Mouse (Mus musculus) midbrain, embryonic 15.5 days (tissue): ENCODE measurements around the gene Hdac4. TPM values are rescaled to one million over a fixed set of nuclear protein-coding genes. Genes with fewer than 3 reads are reported as not detected.
A peak's percentile ranks its signal among the peaks of the same experiment; 100 is the strongest.

Source experiments
- ATAC-seq: fragments of 200-750 bp; cut with Nextera tagmentation; replicated peaks from 2 replicates; pipeline ENCODE4 v1.8.0; 2017; ENCODE audit warnings: moderate TSS enrichment
- H3K27ac ChIP-seq: fragments of 300-500 bp; sonication (generic); 2 replicates; pipeline ENCODE4 v1.5.1; 2015; ENCODE audit warnings: mild to moderate bottlenecking, inconsistent platforms
- H3K27me3 ChIP-seq: fragments of 300-500 bp; sonication (generic); replicated peaks from 2 replicates; pipeline ENCODE4 v1.6.1; 2015; ENCODE audit warnings: inconsistent platforms
- H3K36me3 ChIP-seq: fragments of 300-500 bp; sonication (generic); replicated peaks from 2 replicates; pipeline ENCODE4 v1.6.1; 2015; ENCODE audit warnings: inconsistent platforms
- H3K4me1 ChIP-seq: fragments of 300-500 bp; sonication (generic); 2 replicates; pipeline ENCODE4 v1.6.1; 2015; ENCODE audit warnings: inconsistent platforms
- H3K4me2 ChIP-seq: fragments of 300-500 bp; sonication (generic); 2 replicates; pipeline ENCODE4 v1.6.1; 2015; ENCODE audit warnings: inconsistent platforms, mild to moderate bottlenecking, moderate library complexity
- H3K4me3 ChIP-seq: fragments of 300-500 bp; sonication (generic); 2 replicates; pipeline ENCODE4 v1.5.1; 2015; ENCODE audit warnings: mild to moderate bottlenecking, inconsistent platforms
- H3K9ac ChIP-seq: fragments of 300-500 bp; sonication (generic); 2 replicates; pipeline ENCODE4 v1.6.1; 2015; ENCODE audit warnings: mild to moderate bottlenecking, inconsistent platforms
- H3K9me3 ChIP-seq: fragments of 300-500 bp; sonication (generic); 2 replicates; pipeline ENCODE4 v1.6.1; 2016; ENCODE audit warnings: inconsistent platforms
- WGBS: fragments of 180-500 bp; shearing (Covaris S2); methylation state at CpG from one replicate; pipeline ENCODE4 v1.1.7; 2015; ENCODE audit warnings: mixed read lengths; 5-methylcytosine and 5-hydroxymethylcytosine counted together
- polyA plus RNA-seq: library from polyadenylated mRNA; unstranded; fragments of >200 nt; fragmentation: Nextera tagmentation; extraction: Ambion mirVana; gene quantifications from 2 replicates; pipeline ENCODE4 v1.2.1, GENCODE M21; 2015

Hdac4 gene
- polyA plus RNA-seq, result 27.9 and 30.9 TPM in 2 replicates

GRCm38 (mm10) chr1:92195360-92196149, at the start of gene Hdac4:
TSS of gene Hdac4 (minus strand) at chr1:92195699.
- H3K4me2 ChIP-seq, result no peak within 1 kb of the TSS
- no peak for ATAC-seq
- no peaks in the 10 kb centered on the region for H3K36me3 ChIP-seq
- no peaks in the 10 kb centered on the region for H3K27me3 ChIP-seq
- H3K27ac ChIP-seq, result no peak within 1 kb of the TSS
- WGBS, result 52% methylated on average over 13 of the region's 13 CpGs
- no peak within 1 kb of the TSS for H3K4me3 ChIP-seq
- H3K9ac ChIP-seq, result no peak within 1 kb of the TSS
- peaks cover 3% of the 10 kb centered on the region; the same call in 1 of the 2 replicates for H3K4me1 ChIP-seq
- no peaks in the 10 kb centered on the region for H3K9me3 ChIP-seq

- H3K9ac ChIP-seq, result no peak overlapping the region
- no peaks in the 10 kb centered on the region for H3K4me1 ChIP-seq
- H3K9me3 ChIP-seq, result no peaks in the 10 kb centered on the region
- WGBS, result 90% methylated on average over 8 of the region's 8 CpGs
- H3K4me2 ChIP-seq, result no peak overlapping the region
- no peak overlapping the region for H3K27ac ChIP-seq
- H3K36me3 ChIP-seq, result no peaks in the 10 kb centered on the region
- ATAC-seq, result no peak
- no peak overlapping the region for H3K4me3 ChIP-seq
- H3K27me3 ChIP-seq, result no peaks in the 10 kb centered on the region
Observed at GRCm38 (mm10) chr1:92243549-92243948, 48.0 kb upstream of the Hdac4 start.

- Histone ChIP-seq H3K4me2 (no peak overlapping the region), H3K36me3 (no peaks in the 10 kb centered on the region), H3K4me1 (no peaks in the 10 kb centered on the region), H3K27ac (no peak overlapping the region), H3K9me3 (no peaks in the 10 kb centered on the region), H3K9ac (no peak overlapping the region), H3K4me3 (no peak overlapping the region), H3K27me3 (no peaks in the 10 kb centered on the region)
- WGBS, result 65% methylated on average over 4 of the region's 4 CpGs
- no peak for ATAC-seq
Observed at GRCm38 (mm10) chr1:92240072-92240471, 44.6 kb upstream of the Hdac4 start.

GRCm38 (mm10) chr1:92235600-92235999, 40.1 kb upstream of the Hdac4 start:
- no peak overlapping the region for H3K27ac ChIP-seq
- no peaks in the 10 kb centered on the region for H3K36me3 ChIP-seq
- H3K4me3 ChIP-seq, result no peak overlapping the region
- no peaks in the 10 kb centered on the region for H3K9me3 ChIP-seq
- H3K27me3 ChIP-seq, result no peaks in the 10 kb centered on the region
- H3K9ac ChIP-seq, result no peak overlapping the region
- no peaks in the 10 kb centered on the region for H3K4me1 ChIP-seq
- WGBS, result 90% methylated on average over 4 of the region's 4 CpGs
- no peak for ATAC-seq
- H3K4me2 ChIP-seq, result no peak overlapping the region

- ATAC-seq, result no peak
- Histone ChIP-seq H3K9me3 (no peaks in the 10 kb centered on the region), H3K9ac (no peak overlapping the region), H3K27ac (no peak overlapping the region), H3K4me1 (peaks cover 14% of the 10 kb centered on the region), H3K27me3 (no peaks in the 10 kb centered on the region; the same call in 1 of the 2 replicates), H3K36me3 (no peaks in the 10 kb centered on the region), H3K4me3 (no peak overlapping the region), H3K4me2 (no peak overlapping the region)
- 79% methylated on average over 2 of the region's 2 CpGs for WGBS
Observed at GRCm38 (mm10) chr1:92225297-92225696, 29.8 kb upstream of the Hdac4 start.

- 7% methylated on average over 17 of the region's 17 CpGs for WGBS
- H3K27ac ChIP-seq, result peak overlapping the region; percentile 75
- H3K4me3 ChIP-seq, result no peak overlapping the region
- no peak overlapping the region for H3K9ac ChIP-seq
- H3K9me3 ChIP-seq, result no peaks in the 10 kb centered on the region
- H3K36me3 ChIP-seq, result no peaks in the 10 kb centered on the region
- peak; percentile 82 for ATAC-seq
- no peak overlapping the region; the same call in 1 of the 2 replicates for H3K4me2 ChIP-seq
- peaks cover 14% of the 10 kb centered on the region for H3K4me1 ChIP-seq
- no peaks in the 10 kb centered on the region; the same call in 1 of the 2 replicates for H3K27me3 ChIP-seq
Observed at GRCm38 (mm10) chr1:92223956-92224891, 28.7 kb upstream of the Hdac4 start.

- H3K27ac ChIP-seq, result no peak overlapping the region
- H3K4me2 ChIP-seq, result no peak overlapping the region
- WGBS, result 88% methylated on average over 11 of the region's 11 CpGs
- no peak for ATAC-seq
- peaks cover 11% of the 10 kb centered on the region; the same call in 1 of the 2 replicates for H3K4me1 ChIP-seq
- no peaks in the 10 kb centered on the region for H3K9me3 ChIP-seq
- H3K9ac ChIP-seq, result no peak overlapping the region
- H3K4me3 ChIP-seq, result no peak overlapping the region
- no peaks in the 10 kb centered on the region for H3K27me3 ChIP-seq
- H3K36me3 ChIP-seq, result no peaks in the 10 kb centered on the region
Observed at GRCm38 (mm10) chr1:92216710-92217109, 21.2 kb upstream of the Hdac4 start.

GRCm38 (mm10) chr1:92215996-92216630, 20.6 kb upstream of the Hdac4 start:
- no peaks in the 10 kb centered on the region for H3K27me3 ChIP-seq
- no peak overlapping the region for H3K9ac ChIP-seq
- no peak for ATAC-seq
- no peaks in the 10 kb centered on the region for H3K36me3 ChIP-seq
- H3K9me3 ChIP-seq, result no peaks in the 10 kb centered on the region
- 61% methylated on average over 11 of the region's 11 CpGs for WGBS
- H3K4me1 ChIP-seq, result peaks cover 11% of the 10 kb centered on the region; the same call in 1 of the 2 replicates
- no peak overlapping the region for H3K4me2 ChIP-seq
- H3K4me3 ChIP-seq, result no peak overlapping the region
- no peak overlapping the region for H3K27ac ChIP-seq

GRCm38 (mm10) chr1:92215131-92215638, 19.7 kb upstream of the Hdac4 start:
- no peaks in the 10 kb centered on the region for H3K27me3 ChIP-seq
- H3K9ac ChIP-seq, result no peak overlapping the region
- 76% methylated on average over 8 of the region's 8 CpGs for whole genome bisulfite sequencing
- no peak overlapping the region for H3K4me3 ChIP-seq
- H3K4me1 ChIP-seq, result peaks cover 11% of the 10 kb centered on the region; the same call in 1 of the 2 replicates
- ATAC-seq, result no peak
- H3K4me2 ChIP-seq, result no peak overlapping the region
- H3K27ac ChIP-seq, result no peak overlapping the region
- H3K9me3 ChIP-seq, result no peaks in the 10 kb centered on the region
- no peaks in the 10 kb centered on the region for H3K36me3 ChIP-seq

- WGBS, result 27% methylated on average over 13 of the region's 13 CpGs
- Histone ChIP-seq H3K36me3 (no peaks in the 10 kb centered on the region), H3K9me3 (no peaks in the 10 kb centered on the region), H3K27ac (no peak overlapping the region), H3K27me3 (no peaks in the 10 kb centered on the region), H3K9ac (no peak overlapping the region), H3K4me3 (no peak overlapping the region), H3K4me2 (no peak overlapping the region), H3K4me1 (peaks cover 11% of the 10 kb centered on the region; the same call in 1 of the 2 replicates)
- ATAC-seq, result peak; percentile 72
Observed at GRCm38 (mm10) chr1:92212003-92212750, 16.7 kb upstream of the Hdac4 start.

GRCm38 (mm10) chr1:92202639-92203352, 7.3 kb upstream of the Hdac4 start:
- Histone ChIP-seq H3K36me3 (no peaks in the 10 kb centered on the region), H3K9me3 (no peaks in the 10 kb centered on the region), H3K27ac (no peak overlapping the region), H3K4me1 (peaks cover 4% of the 10 kb centered on the region; the same call in 1 of the 2 replicates), H3K9ac (no peak overlapping the region), H3K4me3 (no peak overlapping the region), H3K27me3 (no peaks in the 10 kb centered on the region), H3K4me2 (no peak overlapping the region)
- ATAC-seq, result no peak
- 74% methylated on average over 17 of the region's 17 CpGs for WGBS
